Mouse (Mus musculus) lung, embryonic 16.5 days (tissue): ENCODE data around the gene Camta1. TPM values are rescaled to one million over a fixed set of nuclear protein-coding genes. Genes with fewer than 3 reads are reported as not detected.

Source experiments
- ATAC-seq: fragments of 200-750 bp; cut with Nextera tagmentation; 2 replicates; pipeline ENCODE4 v1.8.0; 2017; ENCODE audit warnings: low read depth, mild to moderate bottlenecking, moderate library complexity
- H3K27ac ChIP-seq: fragments of 300-500 bp; sonication (generic); 2 replicates; pipeline ENCODE4 v1.5.1; 2014; ENCODE audit warnings: mild to moderate bottlenecking, control low read depth, low read length
- H3K27me3 ChIP-seq: fragments of 300-500 bp; sonication (generic); 2 replicates; pipeline ENCODE4 v1.6.1; 2014; ENCODE audit warnings: low read depth, low read length, mixed read lengths; ENCODE audit not compliant: control insufficient read depth, insufficient read depth
- H3K36me3 ChIP-seq: fragments of 300-500 bp; sonication (generic); 2 replicates; pipeline ENCODE4 v1.6.1; 2014; ENCODE audit warnings: low read length; ENCODE audit not compliant: control insufficient read depth, insufficient read depth
- H3K4me1 ChIP-seq: fragments of 300-500 bp; sonication (generic); replicated peaks from 2 replicates; pipeline ENCODE4 v1.6.1; 2014; ENCODE audit warnings: low read length, mixed read lengths; ENCODE audit not compliant: control insufficient read depth, insufficient read depth
- H3K4me2 ChIP-seq: fragments of 300-500 bp; sonication (generic); 2 replicates; pipeline ENCODE4 v1.6.1; 2014; ENCODE audit warnings: low read depth, low read length, control low read depth
- H3K4me3 ChIP-seq: fragments of 300-500 bp; sonication (generic); 2 replicates; pipeline ENCODE4 v1.5.1; 2014; ENCODE audit warnings: mild to moderate bottlenecking, low read length, control low read depth
- H3K9ac ChIP-seq: fragments of 300-500 bp; sonication (generic); 2 replicates; pipeline ENCODE4 v1.6.1; 2014; ENCODE audit warnings: low read length, control low read depth
- H3K9me3 ChIP-seq: fragments of 300-500 bp; sonication (generic); 2 replicates; pipeline ENCODE4 v1.6.1; 2016; ENCODE audit warnings: low read length; ENCODE audit not compliant: control insufficient read depth
- WGBS: fragments of 180-500 bp; shearing (Covaris S2); extraction: QIAGEN DNeasy Blood & Tissue Kit; methylation state at CpG from one replicate; pipeline ENCODE4 v1.1.7; 2014; 5-methylcytosine and 5-hydroxymethylcytosine counted together
- polyA plus RNA-seq: library from polyadenylated mRNA; unstranded; fragments of >200 nt; fragmentation: Nextera tagmentation; extraction: Ambion mirVana; gene quantifications from 2 replicates; pipeline ENCODE4 v1.2.1, GENCODE M21; 2015

The Camta1 gene
- polyA plus RNA-seq, 1 experiment from 2014 or later: 89.4 TPM

DNA sequence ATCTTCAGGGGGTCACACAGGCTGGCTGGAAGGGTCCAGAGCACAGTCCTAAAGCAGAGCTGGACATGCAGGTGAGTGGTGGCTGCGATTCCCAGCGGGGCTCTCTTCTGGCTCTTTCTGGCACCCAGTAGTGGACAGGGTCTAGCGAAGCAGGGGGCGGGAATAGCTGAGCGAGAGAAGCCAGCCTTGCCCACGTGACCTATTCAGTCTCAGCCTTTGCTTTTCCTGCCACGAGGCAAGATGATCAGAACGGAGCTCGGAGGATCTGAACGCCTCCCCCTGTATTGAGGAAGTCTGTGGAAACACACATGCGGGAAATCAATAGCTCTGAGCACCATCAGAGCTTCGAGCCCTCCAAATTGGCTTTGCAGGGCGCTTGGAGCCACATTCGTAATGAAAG is 14.7 kb upstream of the Camta1 start:
- Histone ChIP-seq H3K9ac (no peak overlapping the region), H3K4me3 (no peak overlapping the region), H3K27me3 (peaks cover 5% of the 10 kb centered on the region), H3K9me3 (no peaks in the 10 kb centered on the region; the same call in 1 of the 2 replicates), H3K36me3 (no peaks in the 10 kb centered on the region), H3K4me1 (no peaks in the 10 kb centered on the region), H3K27ac (no peak overlapping the region), H3K4me2 (no peak overlapping the region)
- ATAC-seq: no peak
- WGBS: 49% methylated on average over 14 of the region's 14 CpGs

DNA sequence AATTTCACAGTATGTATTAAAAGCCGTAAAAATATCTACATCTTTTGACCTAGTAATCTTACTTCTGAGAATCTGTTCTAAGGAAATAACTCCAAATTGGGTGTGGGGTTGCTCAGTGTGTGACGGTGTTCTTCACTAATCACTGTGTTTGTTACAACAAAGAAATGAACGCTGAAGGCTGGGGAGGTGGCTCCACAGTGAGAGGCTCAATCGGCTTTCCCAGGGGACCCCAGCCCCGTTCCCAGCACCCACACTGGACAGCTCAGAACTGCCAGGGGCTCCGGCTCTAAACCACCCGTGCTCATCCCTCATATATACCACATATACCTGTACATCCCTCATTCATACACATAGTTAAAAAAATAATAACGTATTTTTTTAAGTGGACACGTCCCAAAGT is 1.8 kb upstream of the Camta1 start:
- H3K9ac ChIP-seq: no peak overlapping the region
- 57% methylated on average over 9 of the region's 9 CpGs for WGBS
- H3K27me3 ChIP-seq: no peaks in the 10 kb centered on the region
- H3K9me3 ChIP-seq: no peaks in the 10 kb centered on the region
- no peak overlapping the region for H3K27ac ChIP-seq
- peak overlapping the region; percentile 64 for H3K4me2 ChIP-seq
- H3K36me3 ChIP-seq: no peaks in the 10 kb centered on the region
- H3K4me1 ChIP-seq: peaks cover 14% of the 10 kb centered on the region; the same call in 1 of the 2 replicates
- H3K4me3 ChIP-seq: peak overlapping the region; percentile 73
- no peak for ATAC-seq

DNA sequence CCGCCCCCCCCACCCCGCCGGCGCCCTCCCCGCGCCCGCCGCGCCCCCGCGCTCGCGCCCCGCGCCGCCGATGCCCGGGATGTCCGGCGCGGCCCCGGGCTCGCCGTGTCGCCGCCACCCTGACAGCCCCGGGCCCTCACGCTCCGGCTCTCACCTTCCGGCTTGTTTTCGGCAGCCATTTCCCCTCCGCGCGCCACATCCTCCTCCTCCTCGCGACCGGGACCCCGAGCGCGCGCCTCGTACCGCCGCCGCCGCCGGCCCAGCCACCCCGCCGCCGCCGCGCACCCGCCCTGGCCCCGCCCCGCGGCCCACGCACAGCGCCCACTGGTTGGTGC is 238 bp downstream of the Camta1 start:
- H3K36me3 ChIP-seq: no peaks in the 10 kb centered on the region
- WGBS: under 1% methylated on average over 20 of the region's 58 CpGs
- peak overlapping the region; percentile 77 for H3K4me3 ChIP-seq
- no peak for ATAC-seq
- H3K9me3 ChIP-seq: no peaks in the 10 kb centered on the region
- H3K9ac ChIP-seq: peak overlapping the region; percentile 83
- peak overlapping the region; percentile 64 for H3K4me2 ChIP-seq
- H3K4me1 ChIP-seq: peaks cover 14% of the 10 kb centered on the region; the same call in 1 of the 2 replicates
- peak overlapping the region; percentile 71 for H3K27ac ChIP-seq
- no peaks in the 10 kb centered on the region for H3K27me3 ChIP-seq

- Histone ChIP-seq H3K9ac (peak overlapping the region; percentile 83), H3K27me3 (no peaks in the 10 kb centered on the region), H3K27ac (peak overlapping the region; percentile 71), H3K36me3 (no peaks in the 10 kb centered on the region), H3K4me3 (peak overlapping the region; percentile 77), H3K9me3 (no peaks in the 10 kb centered on the region), H3K4me2 (peak overlapping the region; percentile 64), H3K4me1 (peaks cover 14% of the 10 kb centered on the region; the same call in 1 of the 2 replicates)
- WGBS: 1% methylated on average over 54 of the region's 63 CpGs
- no peak for ATAC-seq
Measured at GRCm38 (mm10) chr4:151860441-151861331, 990 bp downstream of the Camta1 start.

DNA sequence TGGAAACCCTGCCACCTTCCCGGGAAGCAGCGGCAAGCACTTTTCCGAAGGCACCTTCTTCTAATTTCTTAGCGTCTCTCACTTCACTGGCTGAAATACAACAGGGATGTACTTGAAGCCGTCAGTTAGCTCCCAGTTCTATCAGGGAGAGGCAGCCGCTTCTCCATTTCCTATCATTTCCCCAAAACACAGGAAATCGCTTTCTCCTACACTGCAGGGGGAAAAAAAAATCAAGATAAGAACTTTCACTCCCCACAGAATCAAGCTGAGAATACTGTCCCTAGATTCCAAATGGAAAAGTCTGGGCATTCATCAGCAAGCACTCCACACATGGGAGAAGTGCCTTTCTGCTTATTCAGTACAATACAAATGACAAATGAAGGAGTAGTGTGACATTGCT is 2.4 kb downstream of the Camta1 start:
- Histone ChIP-seq H3K4me1 (peaks cover 14% of the 10 kb centered on the region; the same call in 1 of the 2 replicates), H3K27me3 (no peaks in the 10 kb centered on the region), H3K9me3 (no peaks in the 10 kb centered on the region), H3K27ac (no peak overlapping the region), H3K4me2 (no peak overlapping the region), H3K36me3 (no peaks in the 10 kb centered on the region), H3K4me3 (no peak overlapping the region), H3K9ac (no peak overlapping the region)
- 71% methylated on average over 7 of the region's 7 CpGs for WGBS
- no peak for ATAC-seq

DNA sequence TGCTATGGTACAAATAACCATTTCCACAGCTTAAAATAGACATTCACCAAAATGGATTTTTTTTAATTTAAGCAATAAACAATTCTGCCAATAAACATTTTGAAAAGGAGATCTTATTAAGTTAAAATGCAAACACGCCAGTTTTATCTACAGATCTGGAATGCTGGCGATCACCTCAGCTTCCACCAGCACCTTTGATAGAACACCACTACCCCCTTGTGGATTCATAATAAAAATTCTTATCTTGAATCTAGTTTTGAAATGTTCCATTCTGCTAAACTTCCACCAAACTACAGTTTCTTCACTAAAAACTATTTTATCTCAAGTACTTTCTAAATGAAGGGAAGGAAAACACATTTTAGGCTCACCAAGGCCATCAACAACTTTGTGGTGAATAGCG is 7.7 kb downstream of the Camta1 start:
- no peak overlapping the region for H3K27ac ChIP-seq
- H3K27me3 ChIP-seq: no peaks in the 10 kb centered on the region
- ATAC-seq: no peak
- H3K9ac ChIP-seq: no peak overlapping the region
- 60% methylated on average over 3 of the region's 3 CpGs for WGBS
- no peak overlapping the region for H3K4me2 ChIP-seq
- H3K4me3 ChIP-seq: no peak overlapping the region
- H3K4me1 ChIP-seq: no peaks in the 10 kb centered on the region; the same call in 1 of the 2 replicates
- no peaks in the 10 kb centered on the region for H3K36me3 ChIP-seq
- no peaks in the 10 kb centered on the region for H3K9me3 ChIP-seq

DNA sequence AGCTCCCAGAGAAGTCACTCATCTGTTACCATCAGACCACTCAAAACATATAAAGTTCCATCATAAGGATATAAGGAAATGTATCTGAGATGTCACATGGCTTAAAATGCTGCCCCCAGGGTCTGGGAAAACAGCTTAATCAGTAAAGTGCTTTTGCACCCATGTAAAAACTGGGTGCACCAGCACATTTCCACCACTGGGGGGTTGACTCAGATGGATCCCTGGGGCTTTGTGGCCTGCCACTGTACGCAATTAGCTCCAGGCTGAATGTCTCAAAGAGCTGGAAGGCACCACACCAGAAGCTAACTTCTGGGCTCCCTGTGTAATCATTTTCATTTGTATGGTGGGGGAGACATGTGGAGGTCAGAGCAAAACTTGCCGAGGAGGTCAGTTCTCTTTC is 10.5 kb downstream of the Camta1 start:
- no peak overlapping the region for H3K9ac ChIP-seq
- no peak for ATAC-seq

DNA sequence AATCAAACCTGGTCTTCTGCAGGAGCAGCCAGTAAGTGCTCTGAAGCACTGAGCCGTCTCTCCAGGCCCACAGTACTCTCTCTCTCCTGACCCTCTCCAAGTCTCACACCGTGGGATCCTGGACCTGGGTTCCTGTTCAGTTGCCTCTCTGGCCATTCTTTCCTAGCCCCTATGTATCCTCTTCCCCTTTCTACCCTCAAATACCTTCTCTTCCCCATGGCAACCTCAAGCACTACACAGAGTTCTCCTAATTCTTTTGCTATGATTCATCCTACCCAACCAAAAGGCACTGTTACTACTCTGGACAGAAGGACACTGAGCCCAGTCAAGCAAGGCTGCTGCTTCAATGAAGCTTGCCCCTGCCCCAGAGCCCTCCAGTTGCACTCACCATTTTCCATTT is 19.1 kb downstream of the Camta1 start:
- H3K4me3 ChIP-seq: no peak overlapping the region
- WGBS: 60% methylated on average over 2 of the region's 2 CpGs
- H3K27me3 ChIP-seq: no peaks in the 10 kb centered on the region
- no peak overlapping the region for H3K9ac ChIP-seq
- H3K4me2 ChIP-seq: no peak overlapping the region
- no peaks in the 10 kb centered on the region for H3K36me3 ChIP-seq
- no peaks in the 10 kb centered on the region for H3K9me3 ChIP-seq
- H3K4me1 ChIP-seq: no peaks in the 10 kb centered on the region; the same call in 1 of the 2 replicates
- ATAC-seq: no peak
- no peak overlapping the region for H3K27ac ChIP-seq

More for the DNA sequence above, 10.5 kb downstream of the Camta1 start:
- no peak overlapping the region for H3K27ac ChIP-seq
- H3K9me3 ChIP-seq: no peaks in the 10 kb centered on the region
- H3K4me3 ChIP-seq: no peak overlapping the region
- no peak overlapping the region for H3K4me2 ChIP-seq
- WGBS: 52% methylated on average over 2 of the region's 2 CpGs
- no peaks in the 10 kb centered on the region; the same call in 1 of the 2 replicates for H3K4me1 ChIP-seq
- H3K36me3 ChIP-seq: no peaks in the 10 kb centered on the region
- H3K27me3 ChIP-seq: no peaks in the 10 kb centered on the region

GRCm38 (mm10) chr4:151838518-151838917 is 23.2 kb downstream of the Camta1 start:
- 61% methylated on average over 2 of the region's 2 CpGs for WGBS
- Histone ChIP-seq H3K4me1 (no peaks in the 10 kb centered on the region; the same call in 1 of the 2 replicates), H3K27me3 (no peaks in the 10 kb centered on the region)

More at GRCm38 (mm10) chr4:151838518-151838917, 23.2 kb downstream of the Camta1 start:
- ATAC-seq: no peak
- no peak overlapping the region for H3K4me2 ChIP-seq
- no peak overlapping the region for H3K27ac ChIP-seq
- no peaks in the 10 kb centered on the region for H3K36me3 ChIP-seq
- H3K9me3 ChIP-seq: no peaks in the 10 kb centered on the region
- no peak overlapping the region for H3K4me3 ChIP-seq
- no peak overlapping the region for H3K9ac ChIP-seq
